Mouse (Mus musculus) E14TG2a.4 (cell line): ENCODE data around the gene Grm8.

ENCODE experiments used
- H3K27me3 ChIP-seq: 2 replicates; pipeline ENCODE4 v1.6.1; 2014; ENCODE audit warnings: low read length, control low read depth; ENCODE audit not compliant: insufficient read depth
- H3K36me3 ChIP-seq: 2 replicates; pipeline ENCODE4 v1.6.1; 2014; ENCODE audit warnings: low read length, control low read depth; ENCODE audit not compliant: insufficient read depth
- H3K4me1 ChIP-seq: replicated peaks from 2 replicates; pipeline ENCODE4 v1.6.1; 2014; ENCODE audit warnings: low read depth, low read length, control low read depth
- H3K4me3 ChIP-seq: replicated peaks from 2 replicates; pipeline ENCODE4 v1.5.1; 2014; ENCODE audit warnings: mild to moderate bottlenecking, low read length
- H3K9me3 ChIP-seq: 2 replicates; pipeline ENCODE4 v1.6.1; 2014; ENCODE audit warnings: low read length, control low read depth
- CTCF ChIP-seq: conservative IDR thresholded peaks from 2 replicates; pipeline ENCODE4 v1.5.1; 2014; ENCODE audit warnings: low read length
- NANOG ChIP-seq: IDR thresholded peaks from 2 replicates; pipeline ENCODE4 v1.6.1; 2014; ENCODE audit warnings: borderline replicate concordance, low read length, mixed read lengths
- POU5F1 ChIP-seq: IDR thresholded peaks from 2 replicates; pipeline ENCODE4 v1.6.1; 2014; ENCODE audit warnings: low read length, borderline replicate concordance

The Grm8 gene

GRCm38 (mm10) chr6:28133206-28134063, 1.5 kb downstream of the Grm8 start:
- Histone ChIP-seq H3K4me1 (peaks cover 43% of the 10 kb centered on the region), H3K36me3 (no peaks in the 10 kb centered on the region), H3K9me3 (no peaks in the 10 kb centered on the region), H3K4me3 (peak overlapping the region; percentile 80), H3K27me3 (peaks cover 87% of the 10 kb centered on the region)
- no peak for TF ChIP-seq CTCF
- TF ChIP-seq NANOG = no peak
- no peak for TF ChIP-seq POU5F1

GRCm38 (mm10) chr6:28132056-28132455, 2.9 kb downstream of the Grm8 start:
- TF ChIP-seq NANOG (0 out of 2 replicates have a peak, but pooled peaks have one; percentile 5), POU5F1 (no peak), CTCF (no peak)
- peaks cover 90% of the 10 kb centered on the region for H3K27me3 ChIP-seq
- H3K4me1 ChIP-seq = peaks cover 43% of the 10 kb centered on the region
- no peaks in the 10 kb centered on the region for H3K9me3 ChIP-seq
- H3K4me3 ChIP-seq = no peak overlapping the region
- no peaks in the 10 kb centered on the region for H3K36me3 ChIP-seq

DNA sequence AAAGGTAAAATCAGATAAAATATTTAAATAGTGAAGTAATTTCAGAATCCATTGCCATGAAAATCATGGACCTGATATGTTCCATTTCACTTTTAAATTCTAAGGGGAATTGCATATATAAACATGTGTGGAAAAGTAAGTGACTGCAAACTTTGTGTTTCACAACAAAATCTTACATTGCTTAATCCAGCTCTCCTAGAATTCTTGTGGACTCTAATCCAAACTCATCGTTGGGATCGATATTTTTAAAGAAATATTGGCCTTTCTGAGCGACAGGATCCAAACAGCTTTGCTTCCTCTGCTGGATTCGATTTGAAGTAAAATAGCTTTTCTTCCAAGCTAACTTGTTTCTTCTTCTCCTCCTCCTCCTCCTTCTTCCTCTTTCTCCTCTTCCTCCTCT, 6.1 kb downstream of the Grm8 start:
- H3K9me3 ChIP-seq = no peaks in the 10 kb centered on the region
- H3K4me1 ChIP-seq = peaks cover 36% of the 10 kb centered on the region
- H3K27me3 ChIP-seq = peaks cover 86% of the 10 kb centered on the region
- no peak for TF ChIP-seq NANOG
- TF ChIP-seq POU5F1 = no peak
- TF ChIP-seq CTCF = no peak
- no peaks in the 10 kb centered on the region for H3K36me3 ChIP-seq
- no peak overlapping the region for H3K4me3 ChIP-seq

DNA sequence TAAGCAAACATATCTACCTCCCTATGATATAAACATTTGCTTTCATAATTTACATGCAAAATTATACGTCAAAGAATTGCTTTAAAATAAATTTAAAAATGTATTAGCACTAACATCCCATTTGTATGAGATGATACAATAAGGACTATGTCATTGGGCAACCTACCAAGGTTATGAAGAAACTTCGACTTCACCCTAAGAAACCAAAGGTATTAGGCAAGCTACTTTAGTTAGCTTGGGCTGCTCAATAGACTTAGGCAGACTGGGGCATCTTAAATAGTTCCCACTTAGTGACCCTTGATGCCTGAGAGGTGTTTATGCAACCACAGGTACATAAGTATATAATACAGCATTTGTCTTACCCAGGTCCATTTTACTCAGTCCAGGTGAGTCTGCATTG, 19.5 kb downstream of the Grm8 start:
- Histone ChIP-seq H3K4me1 (peaks cover 14% of the 10 kb centered on the region), H3K9me3 (no peaks in the 10 kb centered on the region), H3K36me3 (no peaks in the 10 kb centered on the region), H3K4me3 (no peak overlapping the region), H3K27me3 (no peaks in the 10 kb centered on the region)
- TF ChIP-seq NANOG (no peak), POU5F1 (no peak), CTCF (no peak)

DNA sequence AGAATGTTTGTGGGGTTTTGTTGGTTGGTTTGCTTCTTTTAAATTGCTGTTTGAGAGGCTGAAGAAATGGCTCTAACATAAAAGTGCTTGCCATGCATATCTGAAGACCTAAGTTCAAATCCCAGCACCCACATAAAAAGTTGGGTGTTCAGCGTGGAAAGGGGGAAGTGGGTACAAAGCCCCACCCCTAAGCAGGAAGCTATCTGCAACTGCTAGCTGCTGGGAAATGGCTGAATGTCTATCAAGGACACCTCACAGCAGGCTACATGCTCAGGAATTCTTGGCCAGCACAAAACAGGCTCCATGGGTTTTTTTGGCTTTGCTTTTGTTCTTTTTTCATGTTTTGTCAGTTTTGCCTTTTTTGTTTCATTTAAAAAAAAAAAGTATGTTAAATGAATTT, 20.1 kb downstream of the Grm8 start:
- H3K4me3 ChIP-seq = no peak overlapping the region
- H3K36me3 ChIP-seq = no peaks in the 10 kb centered on the region
- no peaks in the 10 kb centered on the region for H3K27me3 ChIP-seq
- peaks cover 14% of the 10 kb centered on the region for H3K4me1 ChIP-seq
- H3K9me3 ChIP-seq = no peaks in the 10 kb centered on the region
- no peak for TF ChIP-seq POU5F1
- TF ChIP-seq CTCF = no peak
- TF ChIP-seq NANOG = no peak

DNA sequence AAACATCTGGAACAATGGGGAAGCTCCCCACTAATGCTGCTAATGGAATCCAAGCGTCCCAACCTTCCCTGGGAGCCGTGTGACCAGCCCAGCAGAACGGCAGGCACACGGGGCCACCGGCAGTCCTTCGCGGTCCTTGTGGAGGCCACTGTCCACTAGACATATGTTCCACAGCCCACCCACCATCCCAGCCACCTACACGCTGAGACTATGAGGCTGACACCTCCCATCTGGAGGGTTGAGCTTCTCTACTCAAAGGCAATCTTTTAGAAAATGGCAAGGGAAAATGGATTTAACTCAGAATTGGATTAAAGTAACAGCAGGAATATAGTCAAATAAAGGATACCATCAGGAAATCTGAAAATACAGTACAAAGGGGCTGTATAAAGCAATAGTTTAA, 23.4 kb downstream of the Grm8 start:
- Histone ChIP-seq H3K27me3 (0 out of 2 replicates have a peak, but pooled peaks cover 5% of the 10 kb centered on the region), H3K4me1 (peaks cover 14% of the 10 kb centered on the region), H3K4me3 (no peak overlapping the region), H3K36me3 (no peaks in the 10 kb centered on the region), H3K9me3 (no peaks in the 10 kb centered on the region)
- TF ChIP-seq NANOG (no peak), CTCF (no peak), POU5F1 (no peak)

DNA sequence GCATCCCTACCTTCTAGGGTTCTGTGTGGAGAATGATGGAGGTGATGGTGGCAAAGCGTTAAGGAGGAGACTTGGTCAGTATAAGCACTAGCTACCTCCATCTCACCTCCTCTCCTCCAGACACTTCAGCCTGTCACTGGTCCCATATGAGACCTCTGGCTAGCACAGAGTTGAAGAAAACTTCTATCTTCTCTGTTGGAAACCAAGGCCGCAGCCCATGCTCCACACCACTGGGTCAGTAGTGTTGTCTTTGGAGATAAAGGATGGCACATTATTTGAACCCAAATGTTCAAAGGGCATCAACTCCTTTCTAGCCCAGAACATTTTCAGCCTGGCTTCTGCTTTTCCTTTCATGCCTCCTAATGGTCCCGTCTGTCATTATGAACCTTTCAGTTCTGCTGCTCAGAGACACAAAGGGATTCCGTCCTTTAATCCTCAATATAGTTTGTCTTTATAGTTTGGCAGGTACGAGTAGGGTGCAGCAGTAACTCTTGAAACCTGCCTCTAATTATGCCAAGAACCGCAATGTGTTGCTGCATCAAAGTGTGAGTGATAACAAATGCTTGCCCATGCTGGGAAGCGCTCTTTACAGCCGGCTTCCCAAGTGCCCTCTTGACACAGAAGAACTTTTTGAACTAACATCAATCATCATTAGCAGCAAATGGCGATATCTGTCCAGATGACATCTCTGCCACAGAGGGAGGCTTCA, 32.2 kb downstream of the Grm8 start:
- Histone ChIP-seq H3K27me3 (no peaks in the 10 kb centered on the region), H3K4me1 (peaks cover 8% of the 10 kb centered on the region), H3K9me3 (no peaks in the 10 kb centered on the region), H3K4me3 (no peak overlapping the region), H3K36me3 (no peaks in the 10 kb centered on the region)
- TF ChIP-seq NANOG (no peak), CTCF (no peak), POU5F1 (no peak)

DNA sequence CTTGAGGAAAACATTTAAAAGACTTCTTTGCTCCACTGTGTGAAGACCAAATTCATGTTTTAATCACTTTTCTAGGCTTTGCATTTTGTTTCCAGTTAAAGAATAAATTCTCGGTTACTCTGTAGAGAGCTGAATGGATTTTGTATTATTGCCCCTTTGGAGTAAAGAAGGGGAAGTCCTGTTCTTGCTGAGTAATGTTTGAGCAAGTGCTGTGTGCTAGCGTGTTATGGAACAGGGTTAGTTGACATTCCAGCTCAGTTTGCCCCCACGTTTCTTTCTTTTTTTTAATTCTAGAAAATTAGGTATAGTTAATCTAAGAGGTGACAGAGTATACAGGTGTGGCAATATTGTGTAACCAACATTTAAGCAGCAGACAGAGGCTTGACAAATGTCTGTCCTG, 35.0 kb downstream of the Grm8 start:
- peaks cover 8% of the 10 kb centered on the region for H3K4me1 ChIP-seq
- TF ChIP-seq NANOG (no peak), CTCF (no peak), POU5F1 (no peak)

GRCm38 (mm10) chr6:28092511-28092910, 42.5 kb downstream of the Grm8 start:
- no peak overlapping the region for H3K4me3 ChIP-seq
- H3K9me3 ChIP-seq = no peaks in the 10 kb centered on the region
- TF ChIP-seq NANOG (no peak), CTCF (no peak), POU5F1 (no peak)
- H3K36me3 ChIP-seq = no peaks in the 10 kb centered on the region
- H3K27me3 ChIP-seq = no peaks in the 10 kb centered on the region
- H3K4me1 ChIP-seq = no peaks in the 10 kb centered on the region

More for the DNA sequence above, 35.0 kb downstream of the Grm8 start:
- Histone ChIP-seq H3K36me3 (no peaks in the 10 kb centered on the region), H3K9me3 (no peaks in the 10 kb centered on the region), H3K4me3 (no peak overlapping the region), H3K27me3 (no peaks in the 10 kb centered on the region)
